In genomic region chr7:29280801-29281200, GRCm38 (mm10) we compare ENCODE assay signal across 8 mouse cellular contexts. TPM values are rescaled to one million over a fixed set of nuclear protein-coding genes. Genes with fewer than 3 reads are reported as not detected.
A peak's percentile ranks its signal among the peaks of the same experiment; 100 is the strongest.
DNase-seq lines count a peak whose midpoint lies in the region; ATAC-seq and TF ChIP-seq lines count a peak whose summit lies in the region.

No protein-coding gene starts in this region.

- H3K4me2 ChIP-seq in embryonic facial prominence, embryonic 14.5 days (ENCODE audit: low read depth, low read length), result peak overlapping the region; percentile 92
- peak overlapping the region; percentile 95 for H3K4me2 ChIP-seq in intestine, embryonic 15.5 days (replicated peaks)
- H3K4me2 ChIP-seq in neural tube, embryonic 13.5 days, result peak overlapping the region; percentile 96

- peak overlapping the region; percentile 88 for H3K4me3 ChIP-seq in lung, adult 2 months (replicated peaks; ENCODE audit: extremely low read depth, low read depth, low read length)
- H3K4me3 ChIP-seq in embryonic facial prominence, embryonic 14.5 days (ENCODE audit: low read depth, low read length), result peak overlapping the region; percentile 61
- peak overlapping the region; percentile 72 for H3K4me3 ChIP-seq in intestine, embryonic 15.5 days (replicated peaks)
- peak overlapping the region; percentile 56 for H3K4me3 ChIP-seq in neural tube, embryonic 13.5 days

- no peaks in the 10 kb centered on the region for H3K9me3 ChIP-seq in embryonic facial prominence, embryonic 14.5 days (ENCODE audit: control insufficient read depth, low read length)
- H3K9me3 ChIP-seq in intestine, embryonic 15.5 days, result no peaks in the 10 kb centered on the region
- H3K9me3 ChIP-seq in neural tube, embryonic 13.5 days, result no peaks in the 10 kb centered on the region

- WGBS in lung, adult 2 months, result 16% methylated on average over 13 of the region's 13 CpGs
- WGBS in embryonic facial prominence, embryonic 14.5 days, result 17% methylated on average over 9 of the region's 13 CpGs
- 13% methylated on average over 13 of the region's 13 CpGs for whole genome bisulfite sequencing in intestine, embryonic 15.5 days
- 8% methylated on average over 13 of the region's 13 CpGs for WGBS in neural tube, embryonic 13.5 days

- no peak overlapping the region for H3K27ac ChIP-seq in embryonic facial prominence, embryonic 14.5 days (replicated peaks; ENCODE audit: low read depth, low read length)
- H3K27ac ChIP-seq in intestine, embryonic 15.5 days, result peak overlapping the region; percentile 91; the same call in 1 of the 2 replicates
- no peak overlapping the region for H3K27ac ChIP-seq in neural tube, embryonic 13.5 days (replicated peaks)

- TF ChIP-seq CTCF in lung, adult 2 months (IDR thresholded peaks at IDR 0.05; ENCODE audit: insufficient read depth, low read length), result no peak

- no peak for ATAC-seq in embryonic facial prominence, embryonic 14.5 days (ENCODE audit: low read depth)
- ATAC-seq in intestine, embryonic 15.5 days, result no peak
- ATAC-seq in neural tube, embryonic 13.5 days (ENCODE audit: low read depth), result no peak
- no peak for ATAC-seq in monocyte, adult 5-6 weeks (replicated peaks; ENCODE audit: insufficient number of reproducible peaks, low FRiP score, low TSS enrichment, poor library complexity, severe bottlenecking)

- DNase-seq in lung, adult 2 months, result no peak
- DNase-seq in lung, postnatal 4 days, result no peak
- no peak for DNase-seq in embryonic facial prominence, embryonic 14.5 days (ENCODE audit: low spot score)
- no peak for DNase-seq in urinary bladder, postnatal 25 days (ENCODE audit: low spot score)
- no peak for DNase-seq in lung, postnatal 10 days

- peaks cover 3% of the 10 kb centered on the region; the same call in 1 of the 2 replicates for H3K4me1 ChIP-seq in lung, adult 2 months (ENCODE audit: control insufficient read depth, insufficient read depth, low read length)
- peaks cover 13% of the 10 kb centered on the region; the same call in 1 of the 2 replicates for H3K4me1 ChIP-seq in embryonic facial prominence, embryonic 14.5 days (ENCODE audit: control insufficient read depth, insufficient read depth, low read length)
- H3K4me1 ChIP-seq in intestine, embryonic 15.5 days (replicated peaks), result peaks cover 10% of the 10 kb centered on the region
- H3K4me1 ChIP-seq in neural tube, embryonic 13.5 days (replicated peaks), result peaks cover 17% of the 10 kb centered on the region

- H3K9ac ChIP-seq in embryonic facial prominence, embryonic 14.5 days (ENCODE audit: low read depth, low read length), result peak overlapping the region; percentile 63
- H3K9ac ChIP-seq in intestine, embryonic 15.5 days, result peak overlapping the region; percentile 82
- H3K9ac ChIP-seq in neural tube, embryonic 13.5 days, result peak overlapping the region; percentile 71

- no peak for TF ChIP-seq POLR2A in lung, adult 2 months (IDR thresholded peaks at IDR 0.05; ENCODE audit: borderline replicate concordance, extremely low read depth, low read depth, low read length)

- peaks cover 26% of the 10 kb centered on the region for H3K27me3 ChIP-seq in embryonic facial prominence, embryonic 14.5 days (replicated peaks; ENCODE audit: control insufficient read depth, insufficient read depth, low read length)
- peaks cover 5% of the 10 kb centered on the region for H3K27me3 ChIP-seq in intestine, embryonic 15.5 days (replicated peaks)
- peaks cover 48% of the 10 kb centered on the region for H3K27me3 ChIP-seq in neural tube, embryonic 13.5 days

- H3K36me3 ChIP-seq in embryonic facial prominence, embryonic 14.5 days (ENCODE audit: control insufficient read depth, insufficient read depth, low read length), result no peaks in the 10 kb centered on the region
- H3K36me3 ChIP-seq in intestine, embryonic 15.5 days, result no peaks in the 10 kb centered on the region
- H3K36me3 ChIP-seq in neural tube, embryonic 13.5 days, result no peaks in the 10 kb centered on the region

RNA-seq across cellular contexts. Expression of gene Spint2, which starts 0.9 kb away (rescaled TPM):
- 317 and 391 TPM in 2 replicates for polyA plus RNA-seq in lung, adult 2 months (2012; rRNA removed)
- 116 and 120 TPM in 2 replicates for polyA plus RNA-seq in embryonic facial prominence, embryonic 14.5 days (2014; fragmentation: Nextera tagmentation; extraction: Ambion mirVana)
- 633 and 716 TPM in 2 replicates for polyA plus RNA-seq in intestine, embryonic 15.5 days (2015; fragmentation: Nextera tagmentation; extraction: Ambion mirVana)
- 28.8 and 31.3 TPM in 2 replicates for polyA plus RNA-seq in neural tube, embryonic 13.5 days (2015; fragmentation: Nextera tagmentation; extraction: Ambion mirVana)
- 2.6 to 4.4 TPM (median 4.2 TPM) in 3 replicates for total RNA-seq in monocyte, adult 5-6 weeks (2017)

RNA-seq across cellular contexts. Expression of gene Ppp1r14a, which starts 8.3 kb away (rescaled TPM):
- 242 and 329 TPM in 2 replicates for polyA plus RNA-seq in lung, adult 2 months (2012; rRNA removed)
- 11.6 and 13.8 TPM in 2 replicates for polyA plus RNA-seq in embryonic facial prominence, embryonic 14.5 days (2014; fragmentation: Nextera tagmentation; extraction: Ambion mirVana)
- polyA plus RNA-seq in intestine, embryonic 15.5 days (2015; fragmentation: Nextera tagmentation; extraction: Ambion mirVana), result 44.3 and 50.7 TPM in 2 replicates
- polyA plus RNA-seq in neural tube, embryonic 13.5 days (2015; fragmentation: Nextera tagmentation; extraction: Ambion mirVana), result 24.8 and 28.4 TPM in 2 replicates
- not detected in 3 replicates for total RNA-seq in monocyte, adult 5-6 weeks (2017)

RNA-seq across cellular contexts. Expression of gene Dpf1, which starts 22.9 kb away (rescaled TPM):
- 1.7 and 4.0 TPM in 2 replicates for polyA plus RNA-seq in lung, adult 2 months (2012; rRNA removed)
- 11.4 TPM in 2 replicates for polyA plus RNA-seq in embryonic facial prominence, embryonic 14.5 days (2014; fragmentation: Nextera tagmentation; extraction: Ambion mirVana)
- polyA plus RNA-seq in intestine, embryonic 15.5 days (2015; fragmentation: Nextera tagmentation; extraction: Ambion mirVana), result 6.7 and 6.8 TPM in 2 replicates
- 175 and 176 TPM in 2 replicates for polyA plus RNA-seq in neural tube, embryonic 13.5 days (2015; fragmentation: Nextera tagmentation; extraction: Ambion mirVana)
- total RNA-seq in monocyte, adult 5-6 weeks (2017), result not detected in 3 replicates

RNA-seq across cellular contexts. Expression of gene 2200002D01Rik, which starts 32.5 kb away (rescaled TPM):
- 7.9 and 12.6 TPM in 2 replicates for polyA plus RNA-seq in lung, adult 2 months (2012; rRNA removed)
- polyA plus RNA-seq in embryonic facial prominence, embryonic 14.5 days (2014; fragmentation: Nextera tagmentation; extraction: Ambion mirVana), result 1.9 and 4.3 TPM in 2 replicates
- 178 and 182 TPM in 2 replicates for polyA plus RNA-seq in intestine, embryonic 15.5 days (2015; fragmentation: Nextera tagmentation; extraction: Ambion mirVana)
- 1.3 and 1.7 TPM in 2 replicates for polyA plus RNA-seq in neural tube, embryonic 13.5 days (2015; fragmentation: Nextera tagmentation; extraction: Ambion mirVana)
- total RNA-seq in monocyte, adult 5-6 weeks (2017), result 0.29 to 3.4 TPM in 2 of 3 replicates, not detected in the other

RNA-seq across cellular contexts. Expression of gene Yif1b, which starts 42.7 kb away (rescaled TPM):
- 182 and 190 TPM in 2 replicates for polyA plus RNA-seq in lung, adult 2 months (2012; rRNA removed)
- polyA plus RNA-seq in embryonic facial prominence, embryonic 14.5 days (2014; fragmentation: Nextera tagmentation; extraction: Ambion mirVana), result 110 and 122 TPM in 2 replicates
- polyA plus RNA-seq in intestine, embryonic 15.5 days (2015; fragmentation: Nextera tagmentation; extraction: Ambion mirVana), result 77.7 and 86.6 TPM in 2 replicates
- 75.6 and 90.6 TPM in 2 replicates for polyA plus RNA-seq in neural tube, embryonic 13.5 days (2015; fragmentation: Nextera tagmentation; extraction: Ambion mirVana)
- total RNA-seq in monocyte, adult 5-6 weeks (2017), result 3.8 to 11.1 TPM (median 9.8 TPM) in 3 replicates

Comparison
In these comparisons a context has a peak if more than half of its experiments do, and no peak if none do; other contexts are left out.
1. RNA of gene Dpf1, which starts 22.9 kb away (polyA plus RNA-seq): 175 to 176 TPM in neural tube, embryonic 13.5 days; 11.4 TPM in embryonic facial prominence, embryonic 14.5 days, 6.7 to 6.8 TPM in intestine, embryonic 15.5 days and 1.7 to 4.0 TPM in lung, adult 2 months; every median in the first group is over 10 times any median in the second.
2. Peak in every context shown above with its lines, with median percentiles within 50 percentile points of each other: H3K4me3 ChIP-seq, H3K4me2 ChIP-seq and H3K9ac ChIP-seq.